Mouse (Mus musculus): Measurements from ENCODE around the gene Mpv17.
A peak's percentile ranks its signal among the peaks of the same experiment; 100 is the strongest.

Gene Mpv17

DNA sequence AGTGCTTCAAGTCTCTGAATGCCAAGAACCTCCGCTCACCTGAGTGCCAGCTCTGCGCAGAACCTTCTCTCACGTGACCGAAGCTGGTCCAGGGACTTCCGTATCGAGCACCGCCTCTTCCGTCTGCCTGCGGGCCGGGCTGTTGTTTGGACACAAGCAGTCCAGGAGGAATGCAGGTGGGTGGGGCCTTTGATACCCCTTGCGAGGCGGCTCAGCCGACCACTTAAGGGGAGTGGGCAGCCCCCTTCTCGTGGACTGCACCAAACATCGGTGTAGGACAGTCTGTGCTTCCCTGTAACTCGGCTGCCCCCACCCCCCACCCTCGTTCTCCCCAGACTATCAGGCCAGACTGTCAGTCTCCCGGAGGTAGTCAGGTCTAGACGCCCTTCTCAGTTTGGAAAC, at the start of gene Mpv17:
Gene Mpv17, minus strand, starts transcription at position 100 of the 402 bp plus-strand sequence.
- DNase-seq (ENCODE audit: low spot score), result peak; percentile 86

- no peak for DNase-seq (ENCODE audit: low spot score)
Observed at GRCm38 (mm10) chr5:31202933-31203332, 48.9 kb upstream of the Mpv17 start.

DNA sequence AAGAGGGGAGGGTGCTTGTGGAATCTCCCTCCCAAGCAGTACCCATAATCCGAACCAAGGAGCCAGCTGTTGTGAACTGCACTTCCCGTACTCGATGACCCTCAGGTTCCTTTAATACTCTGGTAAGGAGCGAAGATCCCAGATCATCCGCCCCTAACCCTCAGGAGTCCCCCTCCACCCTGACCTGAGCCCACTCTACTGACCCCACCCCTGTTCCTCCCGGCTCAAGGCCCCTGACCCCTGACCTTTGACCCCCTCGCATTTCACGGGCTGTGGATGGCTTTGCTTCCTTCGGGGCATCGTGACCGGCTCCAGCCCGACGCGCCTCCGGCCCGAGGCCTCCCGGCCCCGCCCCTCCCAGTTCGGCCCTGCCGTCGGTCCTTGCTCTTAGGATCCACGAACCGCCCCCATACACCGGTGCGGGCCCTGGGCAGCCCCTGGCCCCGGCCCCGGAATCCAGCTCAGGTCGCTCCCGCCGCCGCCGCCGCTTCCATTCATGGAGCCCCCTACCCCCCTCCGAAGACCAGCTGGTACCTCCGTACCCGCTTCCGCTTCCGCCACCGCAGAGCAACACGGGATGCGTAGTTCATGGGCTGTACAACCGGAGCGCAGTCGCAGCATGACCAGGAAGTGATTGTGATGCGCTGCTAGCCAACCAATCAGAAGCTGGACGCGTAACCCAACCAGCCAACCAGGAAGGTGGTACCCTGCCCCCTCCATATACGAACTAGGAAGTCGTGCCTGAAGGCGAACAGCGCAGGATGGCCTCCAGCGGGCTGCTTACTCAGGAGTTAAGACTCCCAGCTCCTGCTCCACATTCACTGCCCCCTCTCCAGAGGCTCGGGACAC, 47.9 kb upstream of the Mpv17 start, which contains the start of gene Zfp513:
Gene Zfp513, minus strand, starts transcription at position 562 of the 849 bp plus-strand sequence.
- DNase-seq (ENCODE audit: low spot score), result peak; percentile 97

DNA sequence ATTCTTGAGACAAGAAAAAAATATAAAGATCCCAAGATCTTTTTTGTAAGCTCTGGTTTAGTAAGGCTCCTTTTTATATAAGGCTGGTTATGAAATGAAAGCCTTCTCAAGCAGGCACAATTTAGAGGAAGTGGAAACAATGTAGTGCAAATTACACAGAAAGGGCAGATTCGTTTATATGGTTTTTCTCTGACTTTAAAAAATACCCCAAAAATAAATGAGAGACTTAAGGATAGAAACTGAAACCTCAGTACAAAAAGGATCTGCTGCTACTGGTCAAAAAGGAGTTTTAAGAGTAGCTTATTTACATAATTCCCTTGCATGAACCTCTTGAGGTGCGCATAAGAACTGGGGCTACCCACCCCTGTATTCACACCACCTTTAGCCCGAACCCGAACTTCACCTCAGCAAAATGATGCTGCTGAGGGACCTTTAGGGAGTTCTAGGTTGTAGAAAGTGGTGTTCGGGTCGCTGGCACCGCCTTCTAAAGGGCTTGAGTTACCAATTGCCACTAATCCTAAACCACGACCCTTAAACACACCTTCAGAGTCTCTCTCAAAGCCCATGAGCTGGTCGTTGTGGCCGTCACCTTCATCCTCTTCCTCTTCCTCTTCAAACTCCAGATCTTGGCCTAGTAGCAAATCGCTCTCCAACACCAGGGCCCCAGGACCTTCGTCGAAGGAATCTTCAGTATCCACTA, 47.1 kb upstream of the Mpv17 start:
- DNase-seq (ENCODE audit: low spot score), result no peak

GRCm38 (mm10) chr5:31200327-31200768, 46.3 kb upstream of the Mpv17 start:
- DNase-seq (ENCODE audit: low spot score), result no peak

DNA sequence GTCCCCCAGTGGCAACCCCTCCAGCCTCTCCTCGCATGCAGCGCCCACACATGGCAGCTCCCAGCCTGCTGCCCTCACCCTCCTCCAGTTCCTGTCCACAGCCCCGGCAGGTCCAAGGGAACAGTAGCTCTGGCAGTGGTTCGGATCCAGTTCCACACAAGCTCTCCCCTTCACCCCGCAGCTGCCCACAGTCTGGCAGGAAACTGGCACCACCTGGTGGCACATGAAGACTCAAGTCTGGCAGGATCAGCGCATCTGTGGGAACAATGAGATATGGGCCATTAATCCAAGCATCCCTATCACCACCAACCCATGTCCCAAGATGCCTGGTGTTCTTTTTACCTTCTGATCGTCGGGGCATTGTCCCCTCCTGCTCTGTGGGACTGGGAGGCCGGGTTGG, 45.8 kb upstream of the Mpv17 start:
- no peak for DNase-seq (ENCODE audit: low spot score)

GRCm38 (mm10) chr5:31199321-31199892, 45.4 kb upstream of the Mpv17 start:
- no peak for DNase-seq (ENCODE audit: low spot score)

DNA sequence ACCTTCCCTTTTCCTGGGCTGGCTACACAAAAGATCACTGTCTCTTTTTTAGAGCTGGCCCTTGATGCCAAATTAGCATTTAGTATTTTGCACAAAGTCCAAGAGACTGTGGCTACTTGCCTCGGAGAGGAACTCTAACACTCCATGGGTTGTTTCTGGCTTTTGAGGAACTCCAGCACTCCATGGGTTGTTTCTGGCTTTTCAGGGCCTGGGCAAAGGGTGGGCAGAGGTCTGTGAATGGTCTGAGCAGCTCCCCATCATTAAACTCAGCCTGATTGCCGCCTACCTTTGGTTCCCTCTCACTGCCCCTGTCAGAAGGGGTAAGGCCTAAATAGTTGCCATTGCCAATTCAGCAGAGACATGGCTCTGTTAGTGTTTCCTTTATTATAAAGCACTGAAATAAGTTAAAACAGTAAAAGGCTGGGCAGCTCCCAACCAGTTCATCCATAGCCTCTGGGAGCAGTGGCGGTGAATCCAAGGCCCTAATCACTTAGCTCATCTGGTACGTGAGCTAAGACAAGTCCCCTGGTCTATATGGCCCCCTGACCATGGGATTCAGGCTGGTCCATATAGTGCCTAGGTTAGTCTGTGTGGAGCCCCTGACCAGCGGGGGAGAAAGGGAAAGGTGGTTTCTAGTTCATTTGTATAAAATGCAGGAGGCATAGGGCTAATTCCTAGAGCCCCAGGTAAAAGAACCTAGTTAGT, 44.7 kb upstream of the Mpv17 start:
- no peak for DNase-seq (ENCODE audit: low spot score)

GRCm38 (mm10) chr5:31198170-31198569, 44.1 kb upstream of the Mpv17 start:
- no peak for DNase-seq (ENCODE audit: low spot score)

- no peak for DNase-seq (ENCODE audit: low spot score)
Observed at GRCm38 (mm10) chr5:31197072-31197471, 43.0 kb upstream of the Mpv17 start.

- DNase-seq (ENCODE audit: low spot score), result no peak
Observed at GRCm38 (mm10) chr5:31196207-31196606, 42.2 kb upstream of the Mpv17 start.

GRCm38 (mm10) chr5:31195671-31196070, 41.6 kb upstream of the Mpv17 start:
- DNase-seq (ENCODE audit: low spot score), result no peak

- no peak for DNase-seq (ENCODE audit: low spot score)
Observed at GRCm38 (mm10) chr5:31194486-31195485, 40.7 kb upstream of the Mpv17 start.

DNA sequence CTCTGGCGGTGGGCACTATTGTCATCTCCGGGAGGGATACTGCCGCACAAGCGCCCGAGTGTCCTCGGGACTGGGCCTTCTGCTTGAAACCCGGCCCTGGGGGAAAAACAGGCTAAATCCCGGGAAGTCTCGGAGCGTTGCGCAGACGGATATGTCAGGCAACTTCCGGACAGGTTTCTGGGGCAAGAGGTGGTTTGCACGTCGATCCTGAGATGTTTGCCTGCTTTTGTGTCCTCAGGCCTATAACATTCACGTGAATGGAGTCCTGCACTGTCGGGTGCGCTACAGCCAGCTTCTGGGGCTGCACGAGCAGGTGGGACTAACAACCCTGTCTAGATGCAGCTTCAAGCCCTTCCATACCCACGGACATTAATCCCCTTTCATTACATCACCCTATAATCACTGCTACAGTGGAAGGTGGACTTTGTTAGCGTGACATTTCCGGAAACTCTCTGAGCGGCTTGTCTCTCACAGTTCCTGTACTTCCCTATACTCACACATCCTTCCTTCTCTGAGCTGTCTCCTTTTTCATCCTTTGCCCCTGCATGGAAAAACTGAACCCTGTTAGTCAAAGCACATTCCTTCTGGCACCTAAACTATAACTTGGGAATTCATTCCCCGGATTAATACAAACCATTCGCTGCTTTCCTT, 39.7 kb upstream of the Mpv17 start:
- no peak for DNase-seq (ENCODE audit: low spot score)

DNA sequence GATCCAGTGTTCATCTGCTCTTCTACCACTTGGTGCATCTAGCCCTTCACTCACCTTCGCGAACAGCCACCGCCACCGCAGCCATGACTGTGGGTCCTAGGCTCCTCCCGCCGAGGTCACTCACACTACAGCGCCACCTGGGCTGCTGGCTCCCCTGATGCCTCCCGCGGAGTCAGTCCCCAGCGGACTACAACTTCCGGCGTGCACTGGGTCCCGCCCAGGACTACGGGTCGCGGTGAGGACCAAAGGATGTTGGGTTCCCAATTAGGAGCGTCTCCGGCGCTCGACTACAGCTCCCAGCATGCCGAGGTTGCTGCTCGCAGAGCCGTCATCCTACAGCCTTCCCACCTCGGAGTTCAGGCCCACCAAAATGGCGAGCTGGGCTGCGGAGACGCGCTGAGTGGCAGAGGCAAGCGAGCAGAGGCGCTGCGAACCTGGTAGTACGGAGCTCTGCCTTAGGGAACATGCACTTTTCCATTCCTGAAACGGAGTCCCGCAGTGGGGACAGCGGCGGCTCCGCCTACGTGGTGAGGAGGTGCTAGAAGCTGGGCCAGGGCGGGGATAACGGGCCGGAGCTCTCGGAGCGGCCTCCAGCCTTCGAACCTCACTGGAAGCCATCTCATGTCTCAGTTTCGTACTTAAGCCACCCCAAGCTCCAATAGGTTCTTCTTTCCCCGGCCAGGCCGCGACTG, 39.0 kb upstream of the Mpv17 start, which contains the start of the genes Snx17 and Eif2b4:
Gene Snx17, plus strand, starts transcription at position 289 of the 692 bp plus-strand sequence.
Gene Eif2b4, minus strand, starts transcription at position 492 of the 692 bp plus-strand sequence.
- DNase-seq (ENCODE audit: low spot score), result peak; percentile 99

GRCm38 (mm10) chr5:31192045-31192938, 38.2 kb upstream of the Mpv17 start:
- DNase-seq (ENCODE audit: low spot score), result peak; percentile 85

DNA sequence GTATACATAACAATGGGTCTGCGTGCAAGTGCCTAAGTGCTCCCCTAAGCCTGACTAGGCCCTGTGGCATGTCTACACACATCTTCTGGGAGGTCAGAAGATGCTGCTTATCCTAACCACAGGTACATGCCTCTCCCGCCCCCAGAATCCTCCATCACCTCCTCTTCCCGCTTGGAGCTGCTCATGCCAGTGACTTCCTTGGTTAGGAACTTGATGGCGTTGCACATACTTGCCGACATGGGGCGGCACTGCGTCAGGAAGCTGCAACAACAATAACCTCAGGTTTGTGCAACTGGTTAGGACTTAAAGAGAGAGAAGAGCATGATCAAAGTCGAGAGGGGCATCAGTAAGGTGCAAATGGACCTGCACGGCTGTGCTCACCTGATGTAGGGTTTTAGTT, 36.1 kb upstream of the Mpv17 start:
- no peak for DNase-seq (ENCODE audit: low spot score)

DNA sequence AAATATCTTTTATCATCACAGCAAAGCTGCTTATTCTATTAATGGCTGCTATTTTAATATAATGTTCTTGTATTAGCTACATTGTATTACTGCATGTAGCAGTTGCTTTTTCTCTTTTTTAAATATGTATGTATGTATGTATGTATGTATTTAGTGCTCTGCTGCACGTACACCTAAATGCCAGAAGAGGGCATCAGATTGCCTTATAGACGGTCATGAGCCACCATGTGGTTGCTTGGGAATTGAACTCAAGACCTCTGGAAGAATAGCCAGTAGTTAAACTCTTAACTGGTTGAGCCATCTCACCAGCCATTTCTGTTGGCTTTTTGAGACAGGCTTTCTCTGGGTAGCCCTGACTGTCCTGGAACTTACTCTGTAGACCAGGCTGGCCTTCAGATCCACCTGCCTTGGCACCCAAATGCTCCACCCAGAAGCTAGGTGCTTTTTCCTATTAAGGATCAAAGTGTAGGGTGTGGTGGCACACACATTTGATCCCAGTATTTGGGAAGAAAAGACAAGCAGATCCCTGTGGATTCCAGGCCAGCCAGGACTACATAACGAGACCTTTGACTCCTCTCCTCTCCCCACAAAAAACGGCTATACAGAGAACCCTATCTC, 34.3 kb upstream of the Mpv17 start:
- no peak for DNase-seq (ENCODE audit: low spot score)
